In genomic region chr4:102854928-102855892, GRCm38 (mm10) we compare ENCODE assay signal across 10 mouse cellular contexts.
DNase-seq lines count a peak whose midpoint lies in the region; ATAC-seq and TF ChIP-seq lines count a peak whose summit lies in the region.
"Had no signal": no experiment of that assay in that cellular context is flagged by ENCODE, and none has a peak within 500 bp of the region (broad histone marks: within the 10 kb centered on the region; RNA-seq: fewer than 3 reads in every experiment).

No protein-coding gene starts in this region.

- no peaks in the 10 kb centered on the region for H3K27me3 ChIP-seq in forebrain, embryonic 16.5 days (replicated peaks; ENCODE audit: control insufficient read depth, insufficient read depth, low read length)
- no peaks in the 10 kb centered on the region for H3K27me3 ChIP-seq in midbrain, embryonic 10.5 days (ENCODE audit: low read depth, poor library complexity, severe bottlenecking)

- H3K9me3 ChIP-seq in forebrain, embryonic 16.5 days (ENCODE audit: control insufficient read depth, low read length) = no peaks in the 10 kb centered on the region
- no peaks in the 10 kb centered on the region for H3K9me3 ChIP-seq in midbrain, embryonic 10.5 days (replicated peaks)

- DNase-seq in adrenal gland, adult (ENCODE audit: inconsistent age in 2 of 2, low spot score in 1 of 2) = peak; percentile 12 to 46
- no peak for DNase-seq in adrenal gland, adult 18-20 months (ENCODE audit: low spot score in 2 of 2)
- peak; percentile 77 for DNase-seq in MN1 (ENCODE audit: low spot score)
- peak; percentile 64 for DNase-seq in midbrain, embryonic 10.5 days (ENCODE audit: low spot score)
- no peak for DNase-seq in spleen, postnatal 14 days (ENCODE audit: low spot score in 2 of 2)
- DNase-seq in gastrocnemius, adult 2 months = no peak
- DNase-seq in adrenal gland, postnatal 10 days = no peak
- DNase-seq: liver had no signal

- H3K4me3 ChIP-seq in forebrain, embryonic 16.5 days (replicated peaks; ENCODE audit: low read length) = no peak overlapping the region
- H3K4me3 ChIP-seq in midbrain, embryonic 10.5 days = no peak overlapping the region
- no peak overlapping the region for H3K4me3 ChIP-seq in gastrocnemius, adult 2 months

- no peak overlapping the region for H3K9ac ChIP-seq in forebrain, embryonic 16.5 days (replicated peaks; ENCODE audit: low read depth, low read length)

- peak; percentile 87 for ATAC-seq in forebrain, embryonic 16.5 days

- intact Hi-C loops in gastrocnemius, adult 2 months (cut with DNase I) = no loop called here

- H3K27ac ChIP-seq in forebrain, embryonic 16.5 days (ENCODE audit: low read length) = no peak overlapping the region
- peak overlapping the region; percentile 81 for H3K27ac ChIP-seq in midbrain, embryonic 10.5 days (replicated peaks)
- no peak overlapping the region for H3K27ac ChIP-seq in gastrocnemius, adult 2 months
- H3K27ac ChIP-seq: kidney, postnatal 0 days had no signal

- H3K4me1 ChIP-seq in forebrain, embryonic 16.5 days (replicated peaks; ENCODE audit: control insufficient read depth, insufficient read depth, low read length) = peaks cover 15% of the 10 kb centered on the region
- peaks cover 28% of the 10 kb centered on the region for H3K4me1 ChIP-seq in midbrain, embryonic 10.5 days

- no peaks in the 10 kb centered on the region for H3K36me3 ChIP-seq in forebrain, embryonic 16.5 days (ENCODE audit: control insufficient read depth, insufficient read depth)
- no peaks in the 10 kb centered on the region for H3K36me3 ChIP-seq in midbrain, embryonic 10.5 days

- WGBS in forebrain, embryonic 16.5 days = 14% methylated on average over 10 of the region's 10 CpGs
- WGBS in midbrain, embryonic 10.5 days = 46% methylated on average over 10 of the region's 10 CpGs

- no peak overlapping the region for H3K4me2 ChIP-seq in forebrain, embryonic 16.5 days (ENCODE audit: low read length)

- TF ChIP-seq CTCF in gastrocnemius, adult 2 months (IDR thresholded peaks at IDR 0.05) = no peak

Comparison
In these comparisons a context has a peak if more than half of its experiments do, and no peak if none do; other contexts are left out.
1. DNase-seq: peak in adrenal gland, adult (2 of 2), MN1 (single experiment) and midbrain, embryonic 10.5 days (single experiment); none in adrenal gland, adult 18-20 months (0 of 2), spleen, postnatal 14 days (0 of 2), gastrocnemius, adult 2 months (single experiment) and adrenal gland, postnatal 10 days (single experiment).